Mouse (Mus musculus): ENCODE measurements at regions not wholly inside any gene's neighbourhood (a gene's known extent, or its start where the extent isn't known, plus 50 kb on each side); places are given as distances from the start of the nearest gene placed in this dataset.

DNA sequence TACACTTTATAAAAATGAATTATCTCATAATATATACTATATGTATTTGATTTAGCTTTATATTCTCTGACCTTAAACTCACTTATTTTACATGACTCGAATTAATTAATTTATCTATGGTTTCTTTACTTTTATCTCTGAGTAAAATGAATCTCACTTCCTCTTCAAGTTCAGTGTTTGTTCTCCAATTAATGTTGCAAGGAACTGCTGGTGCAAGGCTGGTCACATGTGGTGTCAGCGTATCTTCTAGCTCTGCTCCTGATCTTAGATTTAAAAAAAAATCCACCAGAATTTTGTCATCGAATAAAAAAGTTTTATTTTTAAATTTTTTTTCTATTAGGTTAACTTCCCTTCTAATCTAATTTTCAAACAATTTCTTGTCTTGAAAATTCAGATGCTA lies 378.2 kb downstream of the Atp6ap1l start:
- no peak for ATAC-seq
- 82% methylated on average over 3 of the region's 3 CpGs for WGBS
- H3K9ac ChIP-seq (ENCODE audit: low read depth, low read length): no peak overlapping the region
- no peaks in the 10 kb centered on the region for H3K36me3 ChIP-seq (ENCODE audit: control insufficient read depth, insufficient read depth, low read length)
- H3K27ac ChIP-seq (ENCODE audit: low read length): no peak overlapping the region
- no peaks in the 10 kb centered on the region for H3K4me1 ChIP-seq (ENCODE audit: control insufficient read depth, insufficient read depth, low read length)
- H3K4me3 ChIP-seq (ENCODE audit: low read length): no peak overlapping the region
- H3K27me3 ChIP-seq (replicated peaks; ENCODE audit: control insufficient read depth, insufficient read depth, low read length): no peaks in the 10 kb centered on the region
- H3K9me3 ChIP-seq (ENCODE audit: control insufficient read depth, low read length): no peaks in the 10 kb centered on the region
- no peak overlapping the region for H3K4me2 ChIP-seq (ENCODE audit: low read depth, low read length)

DNA sequence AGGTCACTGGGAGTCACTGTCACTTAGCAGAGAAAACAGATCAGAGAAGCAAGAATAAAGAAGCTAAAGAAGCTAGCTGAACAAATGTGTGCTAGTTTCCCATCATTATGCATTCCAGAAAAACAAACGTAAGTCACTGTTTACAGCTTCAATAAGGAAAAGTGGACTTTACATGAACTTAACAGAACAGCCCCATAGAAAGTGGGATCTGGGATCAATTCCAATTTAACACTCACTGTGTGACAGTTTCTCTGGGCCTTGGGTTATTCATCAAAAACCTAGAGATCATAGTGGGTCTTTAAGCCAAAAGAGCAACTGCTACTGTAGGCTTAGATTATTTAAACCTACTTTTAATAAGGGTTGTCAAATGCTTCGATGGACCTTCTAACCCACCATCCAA lies 379.4 kb downstream of the Atp6ap1l start:
- H3K4me2 ChIP-seq (ENCODE audit: low read depth, low read length): no peak overlapping the region
- no peaks in the 10 kb centered on the region for H3K27me3 ChIP-seq (replicated peaks; ENCODE audit: control insufficient read depth, insufficient read depth, low read length)
- no peak overlapping the region for H3K4me3 ChIP-seq (ENCODE audit: low read length)
- no peaks in the 10 kb centered on the region for H3K4me1 ChIP-seq (ENCODE audit: control insufficient read depth, insufficient read depth, low read length)
- H3K9ac ChIP-seq (ENCODE audit: low read depth, low read length): no peak overlapping the region
- no peaks in the 10 kb centered on the region for H3K36me3 ChIP-seq (ENCODE audit: control insufficient read depth, insufficient read depth, low read length)
- no peaks in the 10 kb centered on the region for H3K9me3 ChIP-seq (ENCODE audit: control insufficient read depth, low read length)
- no peak for ATAC-seq
- WGBS: 71% methylated on average over 2 of the region's 2 CpGs
- no peak overlapping the region for H3K27ac ChIP-seq (ENCODE audit: low read length)

DNA sequence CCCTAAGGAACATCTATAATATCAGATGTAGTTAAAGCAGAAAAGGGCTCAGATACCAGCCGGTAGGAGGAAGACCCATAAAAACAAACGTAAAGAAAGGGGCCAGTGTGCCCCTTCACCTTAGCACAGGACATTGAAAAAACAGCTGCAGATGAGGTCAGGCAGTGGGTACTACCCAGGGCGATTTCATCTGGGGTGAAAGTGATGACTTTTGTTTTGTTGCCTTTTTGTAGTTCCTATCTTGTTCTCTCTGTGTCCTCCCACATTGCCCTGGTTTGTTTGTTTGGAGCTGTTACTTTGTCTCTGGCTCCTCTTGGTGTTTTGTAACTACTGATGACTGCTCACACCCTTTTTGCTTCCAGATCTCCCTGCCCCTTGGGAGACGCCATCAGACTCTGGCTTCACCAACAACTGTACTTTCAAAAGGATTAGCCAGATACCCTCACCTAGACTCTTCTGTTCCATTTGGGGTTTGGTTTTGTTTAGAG lies 383.4 kb downstream of the Atp6ap1l start:
- WGBS: 38% methylated on average over 4 of the region's 4 CpGs
- no peak overlapping the region for H3K4me3 ChIP-seq (ENCODE audit: low read length)
- no peaks in the 10 kb centered on the region for H3K36me3 ChIP-seq (ENCODE audit: control insufficient read depth, insufficient read depth, low read length)
- no peaks in the 10 kb centered on the region for H3K27me3 ChIP-seq (replicated peaks; ENCODE audit: control insufficient read depth, insufficient read depth, low read length)
- ATAC-seq: peak; percentile 56
- H3K9ac ChIP-seq (ENCODE audit: low read depth, low read length): no peak overlapping the region
- H3K4me2 ChIP-seq (ENCODE audit: low read depth, low read length): no peak overlapping the region
- no peaks in the 10 kb centered on the region for H3K4me1 ChIP-seq (ENCODE audit: control insufficient read depth, insufficient read depth, low read length)
- no peaks in the 10 kb centered on the region for H3K9me3 ChIP-seq (ENCODE audit: control insufficient read depth, low read length)
- peak overlapping the region; percentile 53 for H3K27ac ChIP-seq (ENCODE audit: low read length)

DNA sequence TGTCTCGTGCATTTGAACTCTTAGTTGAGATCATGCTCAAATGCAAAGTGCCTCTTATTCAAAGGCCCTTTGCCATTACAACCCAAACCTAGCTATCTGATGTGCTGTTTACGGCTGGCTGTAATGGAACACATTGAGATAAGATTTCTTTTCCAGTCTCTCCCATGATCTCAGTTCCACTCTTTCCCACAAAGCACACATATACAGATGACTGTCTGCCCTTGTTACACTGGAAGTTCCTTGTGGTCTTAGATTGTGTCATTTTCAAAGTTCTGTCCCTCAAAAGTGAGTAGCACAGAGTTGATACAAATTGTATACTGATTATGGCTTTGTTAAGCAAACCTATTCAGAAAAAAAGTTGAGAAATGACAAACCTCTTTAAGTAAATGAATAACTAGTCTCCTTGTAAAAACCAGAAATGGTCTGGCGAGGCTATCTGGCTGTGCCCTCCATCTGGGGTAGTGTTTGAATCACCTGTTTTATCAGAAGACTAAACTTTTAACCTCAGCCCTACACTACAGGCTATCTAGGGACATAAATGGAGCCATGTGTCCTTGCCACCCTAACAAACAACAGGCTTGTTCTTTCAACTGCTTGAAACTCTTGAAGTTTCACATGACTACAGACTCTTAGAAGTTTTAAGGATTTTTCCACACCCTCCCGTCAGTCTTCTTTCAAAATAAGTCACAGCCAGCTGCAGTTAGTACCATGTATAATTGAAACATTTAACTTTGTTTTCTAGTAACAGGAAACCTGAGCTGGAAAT lies 384.0 kb downstream of the Atp6ap1l start:
- Histone ChIP-seq H3K27ac (ENCODE audit: low read length) (peak overlapping the region; percentile 60), H3K9ac (ENCODE audit: low read depth, low read length) (no peak overlapping the region), H3K9me3 (ENCODE audit: control insufficient read depth, low read length) (no peaks in the 10 kb centered on the region), H3K27me3 (replicated peaks; ENCODE audit: control insufficient read depth, insufficient read depth, low read length) (no peaks in the 10 kb centered on the region), H3K4me2 (ENCODE audit: low read depth, low read length) (0 out of 2 replicates have a peak overlapping the region, but pooled peaks have one; percentile 19), H3K4me1 (ENCODE audit: control insufficient read depth, insufficient read depth, low read length) (peaks cover under 1% of the 10 kb centered on the region), H3K4me3 (ENCODE audit: low read length) (no peak overlapping the region), H3K36me3 (ENCODE audit: control insufficient read depth, insufficient read depth, low read length) (no peaks in the 10 kb centered on the region)
- ATAC-seq: peak; percentile 98
- WGBS: 47% methylated on average over 4 of the region's 4 CpGs

GRCm38 (mm10) chr13:90515773-90516503 lies 389.2 kb downstream of the Atp6ap1l start:
- Histone ChIP-seq H3K9me3 (ENCODE audit: control insufficient read depth, low read length) (no peaks in the 10 kb centered on the region), H3K27ac (ENCODE audit: low read length) (peak overlapping the region; percentile 85), H3K4me1 (ENCODE audit: control insufficient read depth, insufficient read depth, low read length) (peaks cover 4% of the 10 kb centered on the region), H3K9ac (ENCODE audit: low read depth, low read length) (no peak overlapping the region), H3K36me3 (ENCODE audit: control insufficient read depth, insufficient read depth, low read length) (no peaks in the 10 kb centered on the region), H3K4me3 (ENCODE audit: low read length) (no peak overlapping the region), H3K4me2 (ENCODE audit: low read depth, low read length) (no peak overlapping the region), H3K27me3 (replicated peaks; ENCODE audit: control insufficient read depth, insufficient read depth, low read length) (no peaks in the 10 kb centered on the region)
- ATAC-seq: peak; percentile 99
- 30% methylated on average over 3 of the region's 3 CpGs for WGBS

DNA sequence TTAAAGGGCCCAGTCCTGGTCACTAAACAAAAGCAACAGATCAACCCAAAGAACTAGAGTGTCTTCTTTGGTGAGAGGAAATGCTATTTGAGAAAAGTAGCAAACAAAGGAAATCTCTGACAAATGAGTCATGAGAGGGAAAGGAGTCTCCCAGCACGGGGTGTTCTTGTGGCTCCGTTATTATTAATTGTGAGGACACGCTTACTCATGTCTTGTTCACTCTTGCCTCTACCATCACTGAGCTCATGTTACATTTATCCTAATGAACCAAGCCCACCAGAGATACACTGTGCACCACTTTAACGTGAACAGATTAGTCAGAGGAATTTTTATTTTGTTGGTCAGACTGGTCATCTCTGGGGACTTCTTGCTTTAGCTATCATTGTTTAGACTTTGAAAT lies 391.3 kb downstream of the Atp6ap1l start:
- no peaks in the 10 kb centered on the region for H3K9me3 ChIP-seq (ENCODE audit: control insufficient read depth, low read length)
- WGBS: 65% methylated on average over 4 of the region's 4 CpGs
- H3K4me1 ChIP-seq (ENCODE audit: control insufficient read depth, insufficient read depth, low read length): peaks cover 4% of the 10 kb centered on the region
- no peak overlapping the region for H3K4me3 ChIP-seq (ENCODE audit: low read length)
- no peak overlapping the region for H3K9ac ChIP-seq (ENCODE audit: low read depth, low read length)
- no peak overlapping the region for H3K27ac ChIP-seq (ENCODE audit: low read length)
- ATAC-seq: no peak
- no peak overlapping the region for H3K4me2 ChIP-seq (ENCODE audit: low read depth, low read length)
- no peaks in the 10 kb centered on the region for H3K27me3 ChIP-seq (replicated peaks; ENCODE audit: control insufficient read depth, insufficient read depth, low read length)
- H3K36me3 ChIP-seq (ENCODE audit: control insufficient read depth, insufficient read depth, low read length): no peaks in the 10 kb centered on the region

GRCm38 (mm10) chr13:90512786-90513401 lies 392.3 kb downstream of the Atp6ap1l start:
- ATAC-seq: no peak
- no peaks in the 10 kb centered on the region for H3K9me3 ChIP-seq (ENCODE audit: control insufficient read depth, low read length)
- WGBS: 75% methylated on average over 2 of the region's 2 CpGs
- H3K4me2 ChIP-seq (ENCODE audit: low read depth, low read length): no peak overlapping the region
- no peak overlapping the region for H3K4me3 ChIP-seq (ENCODE audit: low read length)
- no peaks in the 10 kb centered on the region for H3K27me3 ChIP-seq (replicated peaks; ENCODE audit: control insufficient read depth, insufficient read depth, low read length)
- H3K27ac ChIP-seq (ENCODE audit: low read length): no peak overlapping the region
- H3K36me3 ChIP-seq (ENCODE audit: control insufficient read depth, insufficient read depth, low read length): no peaks in the 10 kb centered on the region
- no peak overlapping the region for H3K9ac ChIP-seq (ENCODE audit: low read depth, low read length)
- H3K4me1 ChIP-seq (ENCODE audit: control insufficient read depth, insufficient read depth, low read length): peaks cover 4% of the 10 kb centered on the region

DNA sequence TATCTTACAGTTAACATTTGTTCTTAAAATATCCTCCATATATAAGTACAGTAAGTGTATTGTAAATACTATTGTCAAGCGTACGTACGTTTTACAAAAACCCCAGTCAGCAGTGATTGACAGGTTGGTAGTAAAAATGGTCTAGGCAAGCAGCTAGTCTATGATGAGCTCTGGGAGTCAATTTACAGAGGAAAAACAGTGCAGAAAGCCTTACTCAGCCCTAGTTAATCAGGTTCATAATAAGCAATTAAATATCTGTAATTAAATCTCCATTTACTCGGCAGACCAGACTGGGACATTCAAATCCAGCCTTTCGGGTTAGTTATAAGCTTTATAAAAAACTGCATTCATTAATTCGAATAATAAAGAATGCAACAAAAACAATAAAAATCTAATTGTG lies 394.7 kb downstream of the Atp6ap1l start:
- Histone ChIP-seq H3K27me3 (replicated peaks; ENCODE audit: control insufficient read depth, insufficient read depth, low read length) (no peaks in the 10 kb centered on the region), H3K36me3 (ENCODE audit: control insufficient read depth, insufficient read depth, low read length) (no peaks in the 10 kb centered on the region), H3K27ac (ENCODE audit: low read length) (no peak overlapping the region), H3K9me3 (ENCODE audit: control insufficient read depth, low read length) (no peaks in the 10 kb centered on the region), H3K4me3 (ENCODE audit: low read length) (no peak overlapping the region), H3K4me1 (ENCODE audit: control insufficient read depth, insufficient read depth, low read length) (no peaks in the 10 kb centered on the region), H3K9ac (ENCODE audit: low read depth, low read length) (no peak overlapping the region), H3K4me2 (ENCODE audit: low read depth, low read length) (no peak overlapping the region)
- ATAC-seq: no peak
- WGBS: 79% methylated on average over 6 of the region's 6 CpGs

GRCm38 (mm10) chr13:90503188-90503587 lies 402.0 kb downstream of the Atp6ap1l start:
- no peak overlapping the region for H3K27ac ChIP-seq (ENCODE audit: low read length)
- H3K4me3 ChIP-seq (ENCODE audit: low read length): no peak overlapping the region
- H3K4me1 ChIP-seq (ENCODE audit: control insufficient read depth, insufficient read depth, low read length): no peaks in the 10 kb centered on the region
- H3K4me2 ChIP-seq (ENCODE audit: low read depth, low read length): no peak overlapping the region
- H3K9ac ChIP-seq (ENCODE audit: low read depth, low read length): no peak overlapping the region
- no peaks in the 10 kb centered on the region for H3K36me3 ChIP-seq (ENCODE audit: control insufficient read depth, insufficient read depth, low read length)
- no peaks in the 10 kb centered on the region for H3K27me3 ChIP-seq (replicated peaks; ENCODE audit: control insufficient read depth, insufficient read depth, low read length)
- 83% methylated on average over 2 of the region's 2 CpGs for WGBS
- ATAC-seq: no peak
- H3K9me3 ChIP-seq (ENCODE audit: control insufficient read depth, low read length): no peaks in the 10 kb centered on the region
